Mouse (Mus musculus) erythroid progenitor cell, adult 5-6 weeks (primary cell): ENCODE data around the gene Gm773. TPM values are rescaled to one million over a fixed set of nuclear protein-coding genes. Genes with fewer than 3 reads are reported as not detected.
"Not testable (repeated sequence)": the region's sequence is repeated elsewhere in the genome, so short reads cannot be mapped to it uniquely, and the experiment has no call there.

Source experiments
- ATAC-seq: replicated peaks from 2 replicates; pipeline ENCODE4 v1.8.0; 2016; ENCODE audit warnings: moderate number of reproducible peaks, mild to moderate bottlenecking, moderate TSS enrichment, inconsistent platforms; ENCODE audit not compliant: poor library complexity, low FRiP score, severe bottlenecking
- total RNA-seq, 2 experiments: library from RNA; stranded (forward) in 1 of 2; stranded (reverse) in 1 of 2; fragments of 150-400 nt in 1 of 2; fragments of 186-747, 209-891 nt in 1 of 2; gene quantifications; 2 replicates each; pipeline versions ENCODE4 v1.2.3 to v1.2.4; 2015 to 2017; ENCODE audit warnings: low replicate concordance in 2 of 2

Gm773 gene
- total RNA-seq (2015; ENCODE audit: low replicate concordance), result not detected in 2 replicates
- total RNA-seq (2017; ENCODE audit: low replicate concordance), result not detected in 2 replicates

DNA sequence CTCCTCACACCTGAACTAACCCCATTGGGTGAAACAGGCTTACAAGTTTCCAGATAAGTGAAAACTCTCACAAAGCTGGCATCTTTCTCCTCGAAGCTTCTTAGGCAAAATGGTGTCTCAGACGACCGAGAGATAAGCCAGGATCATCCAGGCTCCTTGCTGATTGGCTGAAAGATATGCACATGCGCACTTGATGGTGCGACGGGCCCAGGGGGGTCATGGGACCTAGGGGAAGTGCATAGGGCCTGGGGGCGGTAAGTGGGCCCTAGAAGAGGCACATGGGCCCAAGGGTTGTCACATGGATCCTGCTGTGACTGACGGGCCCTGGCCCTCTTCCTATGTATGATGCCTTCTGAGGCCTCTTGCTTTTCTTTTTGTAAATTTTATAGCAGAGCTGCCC, at the start of gene Gm773:
Gene Gm773, minus strand, starts transcription at position 111 of the 400 bp plus-strand sequence.
- no peak for ATAC-seq

DNA sequence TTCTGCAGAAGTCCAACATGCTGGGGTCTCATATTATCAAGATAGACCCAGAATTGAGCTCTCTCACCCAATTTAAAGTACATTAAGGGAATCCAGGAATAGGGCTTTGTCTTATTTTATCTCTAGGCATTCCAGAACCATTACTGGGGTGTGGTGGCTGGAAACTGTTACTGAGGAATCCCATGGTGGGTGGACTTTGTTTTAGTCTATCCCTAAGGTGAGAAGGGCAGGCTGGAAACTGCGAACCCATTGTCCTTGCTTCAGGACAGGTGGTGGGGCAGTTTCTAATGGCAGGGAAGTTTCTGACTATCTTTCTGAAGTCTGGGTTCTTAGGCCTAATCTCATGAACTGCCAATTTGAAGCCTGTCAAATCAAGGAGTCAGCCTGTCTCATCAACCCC, 26.2 kb downstream of the Gm773 start:
- ATAC-seq, result not testable (repeated sequence)

DNA sequence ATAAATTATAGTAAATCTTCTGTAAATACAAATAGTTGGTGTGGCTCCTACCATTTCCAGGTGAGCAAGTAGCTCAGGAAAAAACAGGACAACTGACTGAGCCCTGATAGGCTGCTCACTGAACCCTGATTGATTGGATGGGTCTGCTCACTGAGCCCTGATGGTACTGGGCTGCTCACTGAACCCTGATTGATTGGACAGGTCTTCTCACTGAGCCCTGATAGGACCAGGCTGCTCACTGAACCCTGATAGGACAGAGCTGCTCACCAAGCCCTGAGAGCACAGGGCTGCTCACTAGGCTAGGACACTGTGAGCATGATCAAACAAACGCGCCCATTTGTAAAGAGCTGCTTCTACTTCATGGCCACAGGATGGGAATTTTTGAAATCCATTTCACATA, 61.3 kb downstream of the Gm773 start:
- no peak for ATAC-seq

Other genes with a start within 250 kb of the Gm773 start
- 1.3 and 1.8 TPM in 2 replicates for gene 3830403N18Rik, start 76.3 kb downstream of the Gm773 start, total RNA-seq (2015; ENCODE audit: low replicate concordance)
- 2.8 TPM in 1 of 2 replicates, not detected in the other for gene 3830403N18Rik, start 76.3 kb downstream of the Gm773 start, total RNA-seq (2017; ENCODE audit: low replicate concordance)
- 1.3 TPM in 1 of 2 replicates, not detected in the other for gene Zfp449, start 133.5 kb upstream of the Gm773 start, total RNA-seq (2015; ENCODE audit: low replicate concordance)
- gene Zfp449, start 133.5 kb upstream of the Gm773 start, total RNA-seq (2017; ENCODE audit: low replicate concordance), result 0.08 and 0.39 TPM in 2 replicates
- not detected in 2 replicates for gene Smim10l2a, start 161.7 kb upstream of the Gm773 start, total RNA-seq (2015; ENCODE audit: low replicate concordance)
- gene Smim10l2a, start 161.7 kb upstream of the Gm773 start, total RNA-seq (2017; ENCODE audit: low replicate concordance), result not detected in 2 replicates
- gene Gm2174, start 235.1 kb upstream of the Gm773 start, total RNA-seq (2015; ENCODE audit: low replicate concordance), result not detected in 2 replicates
- 2.3 and 23.6 TPM in 2 replicates for gene Gm2174, start 235.1 kb upstream of the Gm773 start, total RNA-seq (2017; ENCODE audit: low replicate concordance)
- gene Ints6l, start 242.0 kb upstream of the Gm773 start, total RNA-seq (2015; ENCODE audit: low replicate concordance), result 223 and 328 TPM in 2 replicates
- gene Ints6l, start 242.0 kb upstream of the Gm773 start, total RNA-seq (2017; ENCODE audit: low replicate concordance), result 124 and 128 TPM in 2 replicates